Mouse (Mus musculus) right cerebral cortex, postnatal 25 days (tissue): ENCODE data around the gene Slc26a8.
A peak's percentile ranks its signal among the peaks of the same experiment; 100 is the strongest.

Experiments used
- DNase-seq: peaks from one replicate; pipeline ENCODE4 v3.0.0; 2022

The Slc26a8 gene

GRCm38 (mm10) chr17:28637711-28638690, 52.0 kb downstream of the Slc26a8 start:
- DNase-seq: peak; percentile 65

DNA sequence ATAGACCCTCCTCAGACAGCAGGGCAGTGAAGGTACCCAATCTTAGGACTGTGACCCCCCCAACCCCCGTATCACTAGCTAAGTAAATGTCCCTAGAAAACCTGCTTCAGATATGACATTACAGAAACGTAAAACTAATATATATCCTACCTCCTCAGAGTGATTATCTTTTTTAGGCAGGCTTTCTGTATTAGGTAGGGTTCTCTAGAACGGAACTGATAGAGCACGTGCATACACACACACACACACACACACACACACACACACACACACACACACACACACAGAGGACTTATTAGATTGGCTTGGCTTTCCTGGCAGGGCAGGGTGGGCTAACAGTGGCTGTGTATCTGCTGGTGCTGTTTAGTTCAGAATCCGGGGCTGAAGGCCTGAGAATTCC, 54.2 kb downstream of the Slc26a8 start:
- no peak for DNase-seq

- DNase-seq: no peak
Observed at GRCm38 (mm10) chr17:28629125-28629524, 60.9 kb downstream of the Slc26a8 start.

DNA sequence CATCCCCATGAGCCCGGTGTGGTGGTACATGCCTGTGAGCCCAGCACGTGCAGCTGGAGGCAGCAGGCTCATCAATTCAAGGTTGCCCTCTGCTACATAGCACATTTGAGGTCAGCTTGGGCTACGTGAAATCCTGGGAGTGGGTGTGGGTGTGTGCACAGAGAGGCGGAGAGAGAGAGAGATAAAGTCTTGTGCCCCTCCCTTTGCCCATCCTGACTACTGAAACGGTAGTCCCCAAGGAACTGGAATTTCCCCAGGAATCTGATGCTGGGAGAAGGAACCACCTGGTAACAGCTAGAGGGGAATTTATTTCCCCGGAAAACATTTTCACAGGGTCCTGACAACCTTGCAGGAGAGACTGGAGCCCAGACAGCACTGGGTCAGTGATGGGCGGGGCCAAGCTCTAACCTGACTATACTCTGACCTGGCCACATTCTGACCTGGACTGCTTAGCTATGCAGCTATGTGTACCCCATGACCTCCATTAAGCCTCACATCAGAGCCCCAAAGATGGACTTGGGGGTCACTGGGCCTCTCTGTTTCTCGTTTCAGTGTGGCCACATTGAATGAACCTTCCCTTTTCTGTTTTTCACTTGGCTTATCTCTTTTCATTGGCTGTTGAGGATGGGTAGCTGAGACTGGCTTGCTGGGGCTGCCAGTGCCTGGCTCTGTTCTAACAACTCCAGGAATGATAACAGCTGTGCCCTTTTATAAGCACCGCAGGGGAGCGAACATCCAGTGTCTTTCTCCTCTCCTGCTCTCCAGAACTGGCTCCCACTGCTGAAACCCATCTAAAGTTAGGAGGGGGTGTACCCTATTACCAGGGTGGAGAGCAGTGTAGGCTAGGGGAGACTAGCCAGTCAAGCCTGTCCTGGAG, 61.5 kb downstream of the Slc26a8 start:
- no peak for DNase-seq

GRCm38 (mm10) chr17:28626937-28627336, 63.1 kb downstream of the Slc26a8 start:
- no peak for DNase-seq

DNA sequence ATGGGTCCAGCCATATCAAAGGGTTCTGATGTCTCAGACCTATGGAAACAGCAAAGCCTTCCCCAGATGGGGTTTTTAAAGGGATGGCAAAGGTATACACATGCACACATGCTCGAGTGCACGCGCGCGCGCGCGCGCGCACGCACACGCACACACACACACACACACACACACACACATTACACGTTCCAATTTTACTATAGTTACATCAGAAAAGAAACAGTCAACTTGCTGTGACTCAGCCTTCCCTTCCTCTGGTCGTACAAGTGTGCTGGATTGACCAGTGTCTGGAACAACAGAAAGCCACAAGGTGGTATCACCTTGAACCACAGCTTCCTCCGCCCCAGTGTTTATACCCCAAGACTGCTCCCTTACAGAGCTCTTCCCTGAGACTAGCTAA, 64.7 kb downstream of the Slc26a8 start:
- no peak for DNase-seq

GRCm38 (mm10) chr17:28624841-28625240, 65.2 kb downstream of the Slc26a8 start:
- peak; percentile 28 for DNase-seq

- peak; percentile 91 for DNase-seq
Observed at GRCm38 (mm10) chr17:28622300-28622759, 67.7 kb downstream of the Slc26a8 start, which contains the start of gene Srpk1. TSS of gene Srpk1 (minus strand) at chr17:28622709.

- DNase-seq: peak; percentile 66
Observed at GRCm38 (mm10) chr17:28621381-28622299, 68.4 kb downstream of the Slc26a8 start.

- DNase-seq: no peak
Observed at GRCm38 (mm10) chr17:28618775-28619174, 71.3 kb downstream of the Slc26a8 start.

DNA sequence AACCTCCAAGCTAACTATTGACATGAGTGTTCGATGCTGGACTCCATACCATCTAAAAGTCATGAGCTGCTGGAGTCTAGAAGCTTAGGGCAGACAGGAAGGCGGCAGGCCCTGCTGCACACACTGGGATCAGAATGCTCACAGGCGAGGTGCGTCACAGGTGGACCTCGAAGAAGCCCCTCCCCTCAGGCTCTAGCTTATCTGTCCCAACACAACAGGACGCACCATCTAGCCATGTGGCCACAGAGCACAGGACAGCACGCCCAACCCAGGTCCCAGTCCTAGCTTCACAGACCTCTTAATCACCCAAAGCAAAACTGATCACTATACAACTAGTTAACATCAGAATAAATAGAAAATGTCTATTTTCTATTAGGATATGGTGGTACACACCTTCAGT, 71.9 kb downstream of the Slc26a8 start:
- no peak for DNase-seq

DNA sequence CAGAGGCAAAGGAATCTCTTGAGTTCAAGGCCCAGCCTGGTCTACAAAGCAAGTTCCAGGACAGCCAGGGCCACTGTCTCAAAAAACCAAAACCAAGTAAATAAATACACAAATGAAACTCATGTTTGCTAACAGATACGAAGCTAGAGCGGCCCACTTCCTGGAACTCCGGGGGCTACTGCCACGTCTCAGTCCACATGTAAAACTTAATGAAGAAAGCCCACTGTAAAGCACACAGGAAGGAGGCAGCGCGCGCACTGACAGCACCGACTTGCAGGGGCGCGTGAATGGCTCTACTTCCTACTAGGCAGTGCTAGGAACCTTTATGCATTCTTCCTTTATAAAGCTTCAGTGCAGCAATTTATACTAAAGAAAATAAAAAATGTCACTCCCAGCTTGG, 72.4 kb downstream of the Slc26a8 start:
- DNase-seq: no peak

GRCm38 (mm10) chr17:28615332-28615731, 74.7 kb downstream of the Slc26a8 start:
- no peak for DNase-seq

DNA sequence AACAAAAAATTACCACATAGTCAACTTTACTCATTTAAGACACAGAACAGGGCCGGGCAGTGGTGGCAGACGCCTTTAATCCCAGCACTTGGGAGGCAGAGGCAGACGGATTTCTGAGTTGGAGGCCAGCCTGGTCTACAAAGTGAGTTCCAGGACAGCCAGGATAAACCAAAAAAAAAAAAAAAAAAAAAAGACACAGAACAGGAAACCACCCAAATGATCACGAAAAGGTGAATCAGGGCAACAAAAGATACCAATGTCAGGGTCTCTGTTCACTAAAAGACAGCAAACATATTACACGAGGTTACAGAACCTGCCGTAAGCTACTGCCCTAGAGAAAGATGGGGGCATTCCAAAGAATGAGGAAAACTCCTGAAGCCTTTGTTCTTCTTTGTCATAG, 76.9 kb downstream of the Slc26a8 start:
- no peak for DNase-seq

GRCm38 (mm10) chr17:28612603-28613002, 77.4 kb downstream of the Slc26a8 start:
- DNase-seq: no peak

GRCm38 (mm10) chr17:28609543-28609942, 80.5 kb downstream of the Slc26a8 start:
- no peak for DNase-seq

GRCm38 (mm10) chr17:28601557-28602250, 88.3 kb downstream of the Slc26a8 start:
- DNase-seq: no peak

DNA sequence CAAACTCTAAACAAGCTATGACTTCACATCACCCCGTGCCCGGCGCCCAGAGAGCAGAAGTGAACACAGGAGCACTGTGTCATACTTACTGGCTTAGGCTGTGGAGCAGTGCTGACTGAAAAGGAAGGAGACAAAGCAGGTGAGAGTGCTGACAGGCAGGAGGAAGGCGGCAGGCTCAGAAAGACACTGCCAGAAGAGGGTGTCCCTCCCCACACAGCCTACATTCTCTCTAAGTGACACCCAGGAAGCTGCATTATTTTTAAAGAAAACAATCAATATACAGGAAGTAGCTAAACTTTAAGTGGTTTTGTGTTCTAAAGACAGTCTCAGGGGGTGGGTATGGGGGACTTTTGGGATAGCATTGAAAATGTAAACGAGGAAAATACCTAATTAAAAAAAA, 89.3 kb downstream of the Slc26a8 start:
- no peak for DNase-seq

- DNase-seq: no peak
Observed at GRCm38 (mm10) chr17:28593965-28594364, 96.1 kb downstream of the Slc26a8 start.

DNA sequence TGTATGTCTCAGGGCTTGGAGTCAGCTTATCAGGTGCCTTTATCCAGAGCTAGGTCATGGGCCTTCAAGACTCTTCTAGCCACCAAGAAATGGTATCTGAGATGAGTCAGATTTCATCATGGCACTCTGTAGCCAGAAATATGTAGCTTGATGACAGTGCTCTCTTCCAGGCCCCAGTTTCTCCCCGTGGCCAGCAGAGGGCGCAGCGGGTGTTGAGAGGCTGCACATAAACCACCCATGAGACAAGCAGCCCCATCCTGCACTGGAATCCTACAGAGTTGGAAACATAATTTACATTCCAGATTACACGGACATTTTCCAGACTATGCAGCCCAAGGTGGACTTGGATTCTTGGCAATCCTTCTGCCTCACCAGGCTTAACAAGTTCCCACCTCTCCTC, 97.0 kb downstream of the Slc26a8 start:
- DNase-seq: peak; percentile 66

- no peak for DNase-seq
Observed at GRCm38 (mm10) chr17:28591476-28591875, 98.6 kb downstream of the Slc26a8 start.

GRCm38 (mm10) chr17:28590596-28590995, 99.4 kb downstream of the Slc26a8 start:
- DNase-seq: no peak
